Mouse (Mus musculus) hindbrain, embryonic 16.5 days (tissue): Measurements from ENCODE around the gene Trim10. TPM values are rescaled to one million over a fixed set of nuclear protein-coding genes. Genes with fewer than 3 reads are reported as not detected.

Experiments used
- ATAC-seq: fragments of 200-750 bp; cut with Nextera tagmentation; 2 replicates; pipeline ENCODE4 v1.8.0; 2017; ENCODE audit warnings: moderate TSS enrichment, moderate library complexity
- H3K27ac ChIP-seq: fragments of 300-500 bp; sonication (generic); 2 replicates; pipeline ENCODE4 v1.5.1; 2014; ENCODE audit warnings: low read depth, mild to moderate bottlenecking, control low read depth, low read length, moderate library complexity
- H3K27me3 ChIP-seq: fragments of 300-500 bp; sonication (generic); replicated peaks from 2 replicates; pipeline ENCODE4 v1.6.1; 2014; ENCODE audit warnings: low read length; ENCODE audit not compliant: control insufficient read depth, insufficient read depth
- H3K36me3 ChIP-seq: fragments of 300-500 bp; sonication (generic); 2 replicates; pipeline ENCODE4 v1.6.1; 2014; ENCODE audit warnings: mild to moderate bottlenecking, low read length, moderate library complexity, mixed read lengths; ENCODE audit not compliant: control insufficient read depth, insufficient read depth
- H3K4me1 ChIP-seq: fragments of 300-500 bp; sonication (generic); 2 replicates; pipeline ENCODE4 v1.6.1; 2014; ENCODE audit warnings: low read depth, low read length; ENCODE audit not compliant: control insufficient read depth, insufficient read depth
- H3K4me2 ChIP-seq: fragments of 300-500 bp; sonication (generic); 2 replicates; pipeline ENCODE4 v1.6.1; 2014; ENCODE audit warnings: mild to moderate bottlenecking, low read length, control low read depth, moderate library complexity
- H3K4me3 ChIP-seq: fragments of 300-500 bp; sonication (generic); 2 replicates; pipeline ENCODE4 v1.5.1; 2014; ENCODE audit warnings: mild to moderate bottlenecking, low read length, control low read depth, moderate library complexity
- H3K9ac ChIP-seq: fragments of 300-500 bp; sonication (generic); 2 replicates; pipeline ENCODE4 v1.6.1; 2014; ENCODE audit warnings: low read depth, mild to moderate bottlenecking, control low read depth, low read length, moderate library complexity
- H3K9me3 ChIP-seq: fragments of 300-500 bp; sonication (generic); 2 replicates; pipeline ENCODE4 v1.6.1; 2014; ENCODE audit warnings: mild to moderate bottlenecking, low read length, moderate library complexity; ENCODE audit not compliant: control insufficient read depth
- WGBS: fragments of 180-500 bp; shearing (Covaris S2); extraction: QIAGEN DNeasy Blood & Tissue Kit; methylation state at CpG from one replicate; pipeline ENCODE4 v1.1.7; 2014; 5-methylcytosine and 5-hydroxymethylcytosine counted together
- polyA plus RNA-seq: library from polyadenylated mRNA; unstranded; fragments of >200 nt; fragmentation: Nextera tagmentation; extraction: Ambion mirVana; gene quantifications from 2 replicates; pipeline ENCODE4 v1.2.1, GENCODE M21; 2015

Trim10 gene
- polyA plus RNA-seq, 1 experiment from 2014 or later: 0.78 TPM

- Histone ChIP-seq H3K9ac (peak within 1 kb of the TSS; percentile 88), H3K27ac (peak within 1 kb of the TSS; percentile 93), H3K9me3 (no peaks in the 10 kb centered on the region), H3K27me3 (no peaks in the 10 kb centered on the region), H3K4me2 (peak within 1 kb of the TSS; percentile 73), H3K4me1 (peaks cover 13% of the 10 kb centered on the region), H3K4me3 (peak within 1 kb of the TSS; percentile 77), H3K36me3 (no peaks in the 10 kb centered on the region)
- peak; percentile 99 for ATAC-seq
- 0% methylated on average over 30 of the region's 58 CpGs for WGBS
Observed at GRCm38 (mm10) chr17:36836874-36837647, 32.3 kb upstream of the Trim10 start, which contains the start of gene Trim26. Trim26 (plus strand) TSS chr17:36837134.

DNA sequence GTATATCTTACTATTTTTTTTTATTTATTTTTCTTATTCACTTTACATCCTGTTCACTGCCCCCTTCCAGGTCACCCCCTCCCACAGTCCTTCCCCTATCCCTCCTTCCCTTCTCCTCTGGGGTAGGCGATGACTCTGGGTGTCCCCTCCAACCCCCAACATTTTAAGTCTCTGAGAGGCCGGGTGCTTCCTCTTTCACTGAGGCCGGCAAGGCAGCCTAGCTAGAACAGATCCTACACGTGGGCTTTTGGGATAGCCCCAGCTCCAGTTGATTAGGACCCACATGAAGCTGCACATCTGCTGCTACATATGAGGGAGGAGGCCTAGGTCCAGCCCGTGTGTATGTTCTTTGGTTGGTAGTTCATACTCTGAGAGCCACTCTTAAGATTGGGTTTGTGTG, 30.4 kb upstream of the Trim10 start:
- H3K27ac ChIP-seq: no peak overlapping the region
- no peak overlapping the region for H3K9ac ChIP-seq
- H3K9me3 ChIP-seq: no peaks in the 10 kb centered on the region
- 0 out of 2 replicates have a peak, but pooled peaks cover 2% of the 10 kb centered on the region for H3K36me3 ChIP-seq
- 89% methylated on average over 5 of the region's 5 CpGs for WGBS
- no peak overlapping the region for H3K4me2 ChIP-seq
- no peak for ATAC-seq
- H3K27me3 ChIP-seq: no peaks in the 10 kb centered on the region
- no peak overlapping the region for H3K4me3 ChIP-seq
- peaks cover 13% of the 10 kb centered on the region for H3K4me1 ChIP-seq

- no peak overlapping the region for H3K27ac ChIP-seq
- WGBS: 88% methylated on average over 3 of the region's 3 CpGs
- no peaks in the 10 kb centered on the region for H3K9me3 ChIP-seq
- peaks cover 13% of the 10 kb centered on the region for H3K4me1 ChIP-seq
- ATAC-seq: no peak
- no peak overlapping the region for H3K4me3 ChIP-seq
- H3K36me3 ChIP-seq: 0 out of 2 replicates have a peak, but pooled peaks cover 2% of the 10 kb centered on the region
- H3K4me2 ChIP-seq: no peak overlapping the region
- H3K9ac ChIP-seq: no peak overlapping the region
- H3K27me3 ChIP-seq: no peaks in the 10 kb centered on the region
Observed at GRCm38 (mm10) chr17:36839931-36840330, 29.4 kb upstream of the Trim10 start.

DNA sequence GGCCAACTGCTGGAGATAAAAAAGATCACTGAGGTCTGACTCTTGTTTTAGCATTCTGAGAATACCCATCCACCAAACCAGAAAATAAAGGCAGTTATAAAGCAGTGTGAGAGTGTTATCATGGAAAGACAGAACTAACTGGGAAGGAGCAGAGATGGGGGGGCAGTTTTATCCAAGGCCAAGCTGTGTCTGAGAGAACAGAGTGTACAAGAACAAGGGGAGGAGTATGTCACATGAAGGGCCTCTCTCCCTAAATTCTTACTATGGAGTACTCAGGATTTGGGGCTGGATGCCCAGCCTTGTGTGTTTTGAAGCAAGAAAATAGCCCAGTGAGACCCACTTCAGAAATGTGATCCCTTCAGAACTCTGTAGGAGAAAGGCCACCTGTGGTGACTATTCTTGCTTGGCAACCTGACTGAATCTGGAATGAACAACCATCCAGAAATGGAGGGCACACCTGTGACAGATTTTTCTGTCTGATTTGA, 28.4 kb upstream of the Trim10 start:
- peaks cover 10% of the 10 kb centered on the region for H3K4me1 ChIP-seq
- no peak overlapping the region for H3K4me2 ChIP-seq
- H3K9me3 ChIP-seq: no peaks in the 10 kb centered on the region
- H3K4me3 ChIP-seq: no peak overlapping the region
- 0 out of 2 replicates have a peak, but pooled peaks cover 2% of the 10 kb centered on the region for H3K36me3 ChIP-seq
- no peaks in the 10 kb centered on the region for H3K27me3 ChIP-seq
- no peak overlapping the region for H3K9ac ChIP-seq
- H3K27ac ChIP-seq: no peak overlapping the region
- no peak for ATAC-seq

DNA sequence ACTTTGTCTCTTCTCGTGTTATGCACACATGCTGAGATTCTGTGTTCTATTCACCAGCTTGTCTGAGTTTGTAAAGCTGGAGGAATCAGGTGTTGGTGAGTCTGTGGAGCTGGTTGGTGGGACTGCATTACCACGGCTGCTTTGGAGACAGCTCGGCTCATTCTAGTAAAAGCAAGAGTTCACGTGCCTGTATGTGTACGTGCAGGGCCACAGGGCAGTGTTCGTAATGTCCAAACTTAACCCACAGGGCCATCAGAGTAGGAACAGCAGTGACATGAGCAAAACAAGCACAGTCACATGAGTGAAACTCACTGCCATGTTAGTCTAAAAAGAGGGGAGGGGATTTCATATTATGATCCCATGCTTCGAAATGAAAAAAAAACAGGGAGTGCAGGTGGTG, 25.7 kb upstream of the Trim10 start:
- no peak overlapping the region for H3K4me2 ChIP-seq
- H3K4me3 ChIP-seq: no peak overlapping the region
- no peak for ATAC-seq
- no peaks in the 10 kb centered on the region; the same call in 1 of the 2 replicates for H3K4me1 ChIP-seq
- 76% methylated on average over 7 of the region's 7 CpGs for WGBS
- no peak overlapping the region for H3K27ac ChIP-seq
- 0 out of 2 replicates have a peak, but pooled peaks cover 5% of the 10 kb centered on the region for H3K36me3 ChIP-seq
- H3K9me3 ChIP-seq: no peaks in the 10 kb centered on the region
- H3K27me3 ChIP-seq: no peaks in the 10 kb centered on the region
- no peak overlapping the region for H3K9ac ChIP-seq

DNA sequence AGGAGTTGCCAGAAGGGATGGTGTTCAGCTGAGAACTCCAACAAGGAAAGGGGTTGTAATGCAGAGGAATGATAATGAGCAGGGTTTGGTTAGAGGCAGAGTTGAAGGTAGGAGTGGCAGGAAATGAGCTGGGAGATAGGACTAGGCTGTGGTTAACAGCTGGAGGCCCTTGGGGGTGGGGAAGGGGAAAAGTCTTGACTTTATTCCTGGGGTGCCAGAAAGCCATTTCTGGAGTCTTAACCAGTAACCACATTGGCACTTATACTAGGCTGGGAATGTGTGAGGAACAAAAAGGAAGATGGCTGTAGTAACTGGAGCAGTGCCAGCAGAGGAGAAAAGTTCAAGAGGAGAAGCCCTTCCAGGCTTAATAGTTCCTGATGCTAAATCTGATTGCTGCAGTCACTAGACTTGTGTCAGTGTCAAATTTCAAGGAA, 25.1 kb upstream of the Trim10 start:
- no peak for ATAC-seq
- H3K36me3 ChIP-seq: 0 out of 2 replicates have a peak, but pooled peaks cover 5% of the 10 kb centered on the region
- no peaks in the 10 kb centered on the region for H3K9me3 ChIP-seq
- H3K27ac ChIP-seq: no peak overlapping the region
- H3K9ac ChIP-seq: no peak overlapping the region
- H3K4me1 ChIP-seq: no peaks in the 10 kb centered on the region; the same call in 1 of the 2 replicates
- H3K4me3 ChIP-seq: no peak overlapping the region
- no peak overlapping the region for H3K4me2 ChIP-seq
- H3K27me3 ChIP-seq: no peaks in the 10 kb centered on the region

DNA sequence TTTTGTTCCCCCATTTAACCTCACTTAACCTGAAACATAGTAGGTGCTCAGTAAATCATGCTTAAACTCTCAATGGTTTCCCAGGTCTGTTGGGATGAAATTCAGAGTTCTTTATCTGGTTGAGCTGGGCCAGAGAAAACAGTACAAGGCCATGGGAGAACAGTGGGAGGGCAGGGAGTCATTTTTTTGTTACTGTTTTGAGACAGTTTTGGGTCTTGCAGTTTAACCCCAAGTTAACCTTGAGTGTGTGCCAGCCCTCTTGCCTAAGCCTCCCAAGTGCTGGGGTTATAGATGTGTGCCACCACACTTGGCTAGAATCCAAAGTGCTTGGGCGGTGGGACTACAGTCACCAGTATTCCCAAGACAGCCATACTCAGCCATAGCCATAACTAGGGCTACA, 24.6 kb upstream of the Trim10 start:
- no peak overlapping the region for H3K4me3 ChIP-seq
- H3K27ac ChIP-seq: no peak overlapping the region
- no peaks in the 10 kb centered on the region for H3K4me1 ChIP-seq
- no peak overlapping the region for H3K4me2 ChIP-seq
- WGBS: 67% methylated on average over 1 of the region's 1 CpGs
- no peaks in the 10 kb centered on the region for H3K9me3 ChIP-seq
- no peak overlapping the region for H3K9ac ChIP-seq
- H3K27me3 ChIP-seq: no peaks in the 10 kb centered on the region
- H3K36me3 ChIP-seq: 0 out of 2 replicates have a peak, but pooled peaks cover 5% of the 10 kb centered on the region
- no peak for ATAC-seq

- no peaks in the 10 kb centered on the region for H3K4me1 ChIP-seq
- no peaks in the 10 kb centered on the region for H3K9me3 ChIP-seq
- H3K36me3 ChIP-seq: peaks cover 27% of the 10 kb centered on the region
- no peak for ATAC-seq
- no peaks in the 10 kb centered on the region for H3K27me3 ChIP-seq
- H3K4me3 ChIP-seq: no peak overlapping the region
- no peak overlapping the region for H3K4me2 ChIP-seq
- no peak overlapping the region for H3K9ac ChIP-seq
- 85% methylated on average over 5 of the region's 5 CpGs for WGBS
- no peak overlapping the region for H3K27ac ChIP-seq
Observed at GRCm38 (mm10) chr17:36848911-36849310, 20.5 kb upstream of the Trim10 start.

DNA sequence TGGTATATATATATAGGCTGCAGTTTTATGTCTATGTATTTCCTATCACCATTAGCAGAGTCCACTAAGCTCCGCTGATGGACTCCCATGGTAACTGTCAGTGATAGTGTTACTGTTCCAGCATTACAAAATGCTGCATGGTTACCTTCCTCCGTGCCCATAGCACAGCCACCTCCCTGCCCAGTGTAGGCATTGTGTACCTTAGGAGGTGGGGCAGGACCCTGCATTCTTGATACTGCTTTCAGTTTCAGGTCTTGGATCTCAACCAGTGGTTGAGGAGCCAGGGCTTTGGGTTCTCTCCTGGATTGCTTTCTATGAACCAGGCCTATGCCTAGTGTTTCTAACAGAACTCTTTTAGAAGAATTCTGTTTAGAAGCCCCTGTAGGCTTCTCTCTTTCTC, 19.4 kb upstream of the Trim10 start:
- Histone ChIP-seq H3K36me3 (peaks cover 36% of the 10 kb centered on the region), H3K9me3 (no peaks in the 10 kb centered on the region), H3K4me3 (no peak overlapping the region), H3K27me3 (no peaks in the 10 kb centered on the region), H3K9ac (no peak overlapping the region), H3K27ac (no peak overlapping the region), H3K4me1 (no peaks in the 10 kb centered on the region), H3K4me2 (no peak overlapping the region)
- WGBS: 89% methylated on average over 2 of the region's 2 CpGs
- ATAC-seq: no peak
